In the genomic region with DNA sequence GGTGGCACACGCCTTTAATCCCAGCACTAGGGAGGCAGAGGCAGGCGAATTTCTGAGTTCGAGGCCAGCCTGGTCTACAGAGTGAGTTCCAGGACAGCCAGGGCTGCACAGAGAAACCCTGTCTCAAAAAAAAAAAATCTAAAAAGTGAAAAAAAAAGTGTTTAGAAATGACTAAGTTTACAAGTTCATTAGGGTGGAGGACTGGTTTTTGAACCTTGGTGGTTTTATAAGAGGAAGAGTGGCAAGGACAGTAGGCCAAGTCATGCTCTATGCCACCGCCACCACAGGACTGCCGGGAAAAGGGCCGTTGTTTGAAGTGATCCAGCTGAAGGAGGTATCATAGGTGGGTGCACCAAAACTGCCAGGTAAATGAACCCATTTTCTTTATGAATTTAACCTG, we compare ENCODE assay signal across 6 mouse cellular contexts. TPM values are rescaled to one million over a fixed set of nuclear protein-coding genes. Genes with fewer than 3 reads are reported as not detected.
DNase-seq lines count a peak whose midpoint lies in the region; ATAC-seq and TF ChIP-seq lines count a peak whose summit lies in the region.
"Not testable (repeated sequence)": the region's sequence is repeated elsewhere in the genome, so short reads cannot be mapped to it uniquely, and the experiment has no call there.

No protein-coding gene starts in this region.

- TF ChIP-seq CTCF in CH12.LX (conservative IDR thresholded peaks at IDR 0.05 in 1 of 2, IDR thresholded peaks at IDR 0.05 in 1 of 2; ENCODE audit: low read depth in 2 of 2, low read length in 2 of 2); liver, postnatal 0 days (IDR thresholded peaks at IDR 0.05; ENCODE audit: low read depth); small intestine, adult 2 months (IDR thresholded peaks at IDR 0.05; ENCODE audit: extremely low read depth, insufficient read length, insufficient replicate concordance, low read depth, low read length): not testable (repeated sequence)

- not testable (repeated sequence) for H3K4me3 ChIP-seq in CH12.LX (replicated peaks in 1 of 3; ENCODE audit: low read depth in 2 of 3, low read length in 2 of 3, poor library complexity in 1 of 3); liver, embryonic 15.5 days (replicated peaks); liver, postnatal 0 days (ENCODE audit: low read depth, low read length); small intestine, adult 2 months (ENCODE audit: low read depth, low read length)

- WGBS in liver, embryonic 15.5 days (ENCODE audit: insufficient replicate concordance): 71% methylated on average over 6 of the region's 6 CpGs
- WGBS in liver, postnatal 0 days (ENCODE audit: insufficient replicate concordance): 71% methylated on average over 6 of the region's 6 CpGs
- WGBS in small intestine, adult 2 months: 83% methylated on average over 6 of the region's 6 CpGs

- not testable (repeated sequence) for H3K4me2 ChIP-seq in CH12.LX (ENCODE audit: insufficient read depth, low read depth, poor library complexity, severe bottlenecking); liver, embryonic 15.5 days; liver, postnatal 0 days (ENCODE audit: low read depth, low read length)

- not testable (repeated sequence) for H3K9me3 ChIP-seq in CH12.LX (replicated peaks; ENCODE audit: low read length); liver, embryonic 15.5 days (replicated peaks); liver, postnatal 0 days (ENCODE audit: low read length)

- peaks cover 7 to 29% of the 10 kb centered on the region in 2 experiments; a peak in 3 of 4 replicates for H3K4me1 ChIP-seq in CH12.LX (ENCODE audit: control insufficient read depth in 1 of 2, insufficient read depth in 2 of 2)
- peaks cover 17% of the 10 kb centered on the region for H3K4me1 ChIP-seq in liver, embryonic 15.5 days (replicated peaks)
- not testable (repeated sequence) for H3K4me1 ChIP-seq in liver, postnatal 0 days (ENCODE audit: insufficient read depth); small intestine, adult 2 months (ENCODE audit: control insufficient read depth, insufficient read depth, insufficient read length, low read length)

- TF ChIP-seq RAD21 in CH12.LX (IDR thresholded peaks at IDR 0.05; ENCODE audit: low read depth, low read length): not testable (repeated sequence)

- H3K79me2 ChIP-seq in CH12.LX (replicated peaks; ENCODE audit: control insufficient read depth, extremely low read depth, insufficient read depth, poor library complexity, severe bottlenecking): not testable (repeated sequence)

- TF ChIP-seq EP300 in CH12.LX (IDR thresholded peaks at IDR 0.05; ENCODE audit: low read length); liver, postnatal 0 days (IDR thresholded peaks at IDR 0.05; ENCODE audit: low read depth): not testable (repeated sequence)

- DNase-seq in 416B (ENCODE audit: low read depth): peak; percentile 60
- not testable (repeated sequence) for DNase-seq in CH12.LX (ENCODE audit: extremely low read depth); liver, postnatal 0 days
- peak; percentile 31 for DNase-seq in heart, adult 11 months

- in situ Hi-C loops in CH12.LX (cut with MboI; ENCODE audit: low pct_ligation_motif_present, low pct_unique_long_range_greater_than_20kb, low sequenced_read_pairs): not testable (repeated sequence)

- ATAC-seq in liver, embryonic 15.5 days (ENCODE audit: insufficient read depth): not testable (repeated sequence)
- ATAC-seq in liver, postnatal 0 days: 0 out of 2 replicates have a peak, but pooled peaks have one; percentile 2

- H3K36me3 ChIP-seq in CH12.LX (replicated peaks in 1 of 2; ENCODE audit: control insufficient read depth in 1 of 2, insufficient read depth in 1 of 2, low read length in 1 of 2); liver, embryonic 15.5 days (replicated peaks); liver, postnatal 0 days (replicated peaks; ENCODE audit: insufficient read depth, low read length); small intestine, adult 2 months (ENCODE audit: control insufficient read depth, insufficient read depth, low read length): not testable (repeated sequence)

- not testable (repeated sequence) for TF ChIP-seq POLR2A in CH12.LX (IDR thresholded peaks at IDR 0.05; ENCODE audit: low read depth, low read length); small intestine, adult 2 months (IDR thresholded peaks at IDR 0.05; ENCODE audit: low read depth, low read length)

- dilution Hi-C loops in CH12.LX (cut with MboI; ENCODE audit: extremely low pct_ligation_motif_present, extremely low pct_unique_long_range_greater_than_20kb, low sequenced_read_pairs): not testable (repeated sequence)

- not testable (repeated sequence) for H3K9ac ChIP-seq in CH12.LX (ENCODE audit: insufficient read depth, low read depth); liver, embryonic 15.5 days; liver, postnatal 0 days (replicated peaks)

- not testable (repeated sequence) for H3K27me3 ChIP-seq in CH12.LX (replicated peaks); liver, embryonic 15.5 days; liver, postnatal 0 days (ENCODE audit: insufficient read depth, low read length); small intestine, adult 2 months (ENCODE audit: control insufficient read depth, insufficient read depth, low read length)

- H3K27ac ChIP-seq in CH12.LX (ENCODE audit: insufficient read depth, low read depth): not testable (repeated sequence)
- 0 out of 2 replicates have a peak overlapping the region, but pooled peaks have one; percentile 33 for H3K27ac ChIP-seq in liver, embryonic 15.5 days (replicated peaks)
- 0 out of 2 replicates have a peak overlapping the region, but pooled peaks have one; percentile 52 for H3K27ac ChIP-seq in liver, postnatal 0 days (ENCODE audit: low read depth)
- 0 out of 2 replicates have a peak overlapping the region, but pooled peaks have one; percentile 12 for H3K27ac ChIP-seq in small intestine, adult 2 months (ENCODE audit: insufficient read depth, low read depth, low read length)

TF ChIP-seq in CH12.LX, 34 proteins besides CTCF, POLR2A, EP300 and RAD21:
- 0 out of 2 replicates have a peak, but pooled peaks have one; percentile 31 for TF ChIP-seq IRF4 (IDR thresholded peaks at IDR 0.05; ENCODE audit: low read depth, low read length)
- peak; percentile 81 for TF ChIP-seq ZNF384 (IDR thresholded peaks at IDR 0.05; ENCODE audit: low read depth, low read length)

RNA-seq across cellular contexts. Expression of a gene that starts 10.6 kb away (rescaled TPM):
- total RNA-seq in CH12.LX (2012; rRNA removed) (269 and 378 TPM in 2 replicates), CH12.LX (2014; rRNA removed) (1,274 and 1,469 TPM in 2 replicates)
- 934 and 1,078 TPM in 2 replicates for polyA plus RNA-seq in CH12.LX (2012; ENCODE audit: insufficient read length, low read depth)
- polyA plus RNA-seq in liver, embryonic 15.5 days (2015; fragmentation: Nextera tagmentation; extraction: Ambion mirVana): 835 and 937 TPM in 2 replicates
- 2,167 and 2,192 TPM in 2 replicates for polyA plus RNA-seq in liver, postnatal 0 days (2015; fragmentation: Nextera tagmentation; extraction: Ambion mirVana)
- 40.5 and 74.0 TPM in 2 replicates for polyA plus RNA-seq in small intestine, adult 2 months (2012; rRNA removed)

RNA-seq across cellular contexts. Expression of a gene that starts 23.3 kb away (rescaled TPM):
- total RNA-seq in CH12.LX (2012; rRNA removed): 347 and 373 TPM in 2 replicates
- total RNA-seq in CH12.LX (2014; rRNA removed): 517 and 533 TPM in 2 replicates
- 450 and 470 TPM in 2 replicates for polyA plus RNA-seq in CH12.LX (2012; ENCODE audit: insufficient read length, low read depth)
- 291 and 322 TPM in 2 replicates for polyA plus RNA-seq in liver, embryonic 15.5 days (2015; fragmentation: Nextera tagmentation; extraction: Ambion mirVana)
- 320 and 321 TPM in 2 replicates for polyA plus RNA-seq in liver, postnatal 0 days (2015; fragmentation: Nextera tagmentation; extraction: Ambion mirVana)
- 304 and 652 TPM in 2 replicates for polyA plus RNA-seq in small intestine, adult 2 months (2012; rRNA removed)

RNA-seq across cellular contexts. Expression of a gene that starts 33.4 kb away (rescaled TPM):
- total RNA-seq in CH12.LX (2012; rRNA removed): 10.0 and 10.5 TPM in 2 replicates
- total RNA-seq in CH12.LX (2014; rRNA removed): 28.2 and 32.1 TPM in 2 replicates
- 15.4 and 15.5 TPM in 2 replicates for polyA plus RNA-seq in CH12.LX (2012; ENCODE audit: insufficient read length, low read depth)
- polyA plus RNA-seq in liver, embryonic 15.5 days (2015; fragmentation: Nextera tagmentation; extraction: Ambion mirVana): 8.9 and 9.9 TPM in 2 replicates
- 10.8 and 10.9 TPM in 2 replicates for polyA plus RNA-seq in liver, postnatal 0 days (2015; fragmentation: Nextera tagmentation; extraction: Ambion mirVana)
- 2.0 and 2.1 TPM in 2 replicates for polyA plus RNA-seq in small intestine, adult 2 months (2012; rRNA removed)

RNA-seq across cellular contexts. Expression of a gene that starts 33.5 kb away (rescaled TPM):
- 15.3 and 19.9 TPM in 2 replicates for total RNA-seq in CH12.LX (2012; rRNA removed)
- total RNA-seq in CH12.LX (2014; rRNA removed): 18.1 and 20.2 TPM in 2 replicates
- 27.6 and 27.9 TPM in 2 replicates for polyA plus RNA-seq in CH12.LX (2012; ENCODE audit: insufficient read length, low read depth)
- 10.1 and 10.4 TPM in 2 replicates for polyA plus RNA-seq in liver, embryonic 15.5 days (2015; fragmentation: Nextera tagmentation; extraction: Ambion mirVana)
- 6.1 and 8.4 TPM in 2 replicates for polyA plus RNA-seq in liver, postnatal 0 days (2015; fragmentation: Nextera tagmentation; extraction: Ambion mirVana)
- 5.0 and 8.9 TPM in 2 replicates for polyA plus RNA-seq in small intestine, adult 2 months (2012; rRNA removed)

RNA-seq across cellular contexts. Expression of a gene that starts 46.0 kb away (rescaled TPM):
- 5.6 and 7.0 TPM in 2 replicates for total RNA-seq in CH12.LX (2012; rRNA removed)
- total RNA-seq in CH12.LX (2014; rRNA removed): 5.4 and 5.8 TPM in 2 replicates
- 3.5 and 4.8 TPM in 2 replicates for polyA plus RNA-seq in CH12.LX (2012; ENCODE audit: insufficient read length, low read depth)
- polyA plus RNA-seq in liver, embryonic 15.5 days (2015; fragmentation: Nextera tagmentation; extraction: Ambion mirVana): 4.7 and 5.3 TPM in 2 replicates
- polyA plus RNA-seq in liver, postnatal 0 days (2015; fragmentation: Nextera tagmentation; extraction: Ambion mirVana): 5.8 and 6.2 TPM in 2 replicates
- 5.5 and 25.6 TPM in 2 replicates for polyA plus RNA-seq in small intestine, adult 2 months (2012; rRNA removed)

Comparison
In these comparisons a context has a peak if more than half of its experiments do, and no peak if none do; other contexts are left out.
1. RNA of a gene that starts 10.6 kb away (polyA plus RNA-seq): 2,167 to 2,192 TPM in liver, postnatal 0 days, 835 to 937 TPM in liver, embryonic 15.5 days and 934 to 1,078 TPM in CH12.LX; 40.5 to 74.0 TPM in small intestine, adult 2 months; every median in the first group is over 10 times any median in the second.